Mouse (Mus musculus): Measurements from ENCODE around the gene Mybbp1a.

Gene Mybbp1a

DNA sequence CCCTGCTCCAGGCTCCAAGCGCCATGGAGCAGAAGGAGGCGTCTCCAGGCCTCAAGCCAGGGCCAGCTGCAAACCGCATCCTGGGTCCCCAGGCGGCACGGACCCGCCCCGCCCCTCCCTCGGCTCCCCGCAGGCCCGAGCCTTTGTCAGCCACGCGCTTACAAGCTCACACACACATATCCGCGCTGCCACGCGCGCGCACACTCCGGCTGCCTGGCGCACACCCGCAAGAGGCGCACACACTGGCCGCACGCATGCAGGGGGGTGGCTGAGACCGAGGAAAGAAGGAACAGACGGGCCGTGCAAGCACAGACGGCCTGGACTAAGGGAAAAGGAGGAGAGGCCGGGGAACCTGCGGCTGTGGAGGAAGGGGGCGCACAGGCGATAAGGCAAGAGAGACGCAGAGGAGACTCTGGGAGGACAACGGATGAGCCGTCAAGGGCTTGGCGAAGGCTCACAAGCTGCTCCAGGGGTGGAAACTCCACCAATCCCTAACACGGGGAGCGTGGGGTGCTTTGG, 47.7 kb downstream of the Mybbp1a start:
- in situ Hi-C loops (cut with MboI; ENCODE audit: low pct_unique_long_range_greater_than_20kb in 1 of 2, low sequenced_read_pairs in 2 of 2, unreplicated experiment in 1 of 2): no loop called here

DNA sequence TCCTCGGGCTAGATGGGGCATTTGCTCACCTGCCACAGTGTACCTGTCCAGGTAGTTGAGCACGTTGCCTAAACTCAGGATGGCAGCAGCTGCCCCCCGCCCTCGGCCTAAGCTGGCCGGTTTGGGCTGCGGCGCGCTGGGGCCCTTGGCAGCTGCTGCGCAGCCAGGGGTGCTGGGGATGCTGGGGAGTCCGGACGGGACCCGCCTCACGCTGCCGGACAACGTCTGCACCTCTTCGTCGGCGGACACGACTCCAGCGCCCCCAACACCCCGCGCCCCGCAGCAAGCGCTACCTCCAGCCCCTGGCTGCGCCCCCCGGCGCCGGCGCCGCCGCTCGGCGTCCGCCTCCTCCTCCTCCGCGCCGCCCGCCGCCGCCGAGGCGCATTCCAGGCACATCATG, 48.2 kb downstream of the Mybbp1a start:
- in situ Hi-C loops (cut with MboI; ENCODE audit: low pct_unique_long_range_greater_than_20kb in 1 of 2, low sequenced_read_pairs in 2 of 2, unreplicated experiment in 1 of 2): no loop called here

DNA sequence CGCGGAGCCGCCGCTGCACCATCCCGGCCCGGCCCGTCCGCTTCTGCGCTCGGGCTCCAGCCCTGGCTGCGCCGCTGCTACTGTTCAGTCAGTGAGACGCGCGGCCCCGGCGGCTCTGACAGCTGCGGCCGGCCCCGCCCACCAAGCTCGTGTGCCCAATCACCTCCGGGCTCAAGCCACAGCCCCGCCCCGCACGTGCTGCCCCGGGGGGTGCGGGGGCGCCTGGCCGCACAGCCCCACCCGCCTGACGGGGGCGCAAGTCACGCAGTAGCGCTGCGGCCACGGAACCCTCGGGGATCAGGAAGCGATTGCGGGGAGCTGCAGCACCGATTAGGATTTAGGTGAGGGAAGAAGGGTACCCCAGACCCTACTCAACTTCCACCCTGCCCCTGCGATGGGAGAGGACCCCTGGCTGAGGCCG, 48.7 kb downstream of the Mybbp1a start, which contains the start of gene Spns2:
Gene Spns2 (minus strand): TSS at position 24 of the 421 bp plus-strand sequence.
- in situ Hi-C loops (cut with MboI; ENCODE audit: low pct_unique_long_range_greater_than_20kb in 1 of 2, low sequenced_read_pairs in 2 of 2, unreplicated experiment in 1 of 2): no loop called here

DNA sequence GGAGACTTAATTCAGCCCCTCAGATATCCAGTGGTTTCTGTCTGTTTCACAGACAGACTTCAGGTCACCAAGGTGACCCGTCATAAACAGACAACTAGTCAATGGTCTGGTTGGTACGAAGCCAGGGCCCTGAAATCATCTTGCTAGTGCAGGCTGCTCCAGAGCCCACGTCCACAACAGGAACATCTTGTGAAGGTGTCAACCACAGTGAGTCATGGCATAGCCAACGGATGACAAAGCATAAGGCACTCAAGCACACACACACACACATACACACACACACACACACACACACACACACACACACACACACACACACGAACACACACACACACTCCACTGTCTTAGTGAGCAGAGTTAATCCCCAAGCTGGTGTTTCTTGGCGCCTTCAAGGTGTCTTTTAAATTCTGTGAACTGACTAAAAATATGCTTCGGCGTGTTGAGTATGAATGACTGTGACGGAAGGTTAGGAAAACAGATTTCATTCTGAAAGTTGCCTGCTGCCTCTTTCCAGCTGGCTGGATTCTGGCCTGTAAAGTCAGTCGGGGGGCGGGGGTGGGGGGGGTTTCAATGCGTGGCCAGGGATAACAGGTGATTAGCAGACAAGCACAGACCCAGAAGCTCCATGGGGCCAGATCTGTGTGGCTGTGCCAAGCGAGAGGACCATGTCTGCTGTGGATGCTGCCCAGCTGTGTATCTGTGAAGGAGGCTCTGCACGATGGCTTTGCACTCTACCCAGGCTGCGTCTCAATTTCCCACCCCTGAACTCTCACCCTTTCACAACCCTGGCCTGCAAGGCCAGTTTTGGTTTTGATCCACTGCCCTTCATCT, 50.2 kb downstream of the Mybbp1a start:
- in situ Hi-C loops (cut with MboI; ENCODE audit: low pct_unique_long_range_greater_than_20kb in 1 of 2, low sequenced_read_pairs in 2 of 2, unreplicated experiment in 1 of 2): no loop called here

DNA sequence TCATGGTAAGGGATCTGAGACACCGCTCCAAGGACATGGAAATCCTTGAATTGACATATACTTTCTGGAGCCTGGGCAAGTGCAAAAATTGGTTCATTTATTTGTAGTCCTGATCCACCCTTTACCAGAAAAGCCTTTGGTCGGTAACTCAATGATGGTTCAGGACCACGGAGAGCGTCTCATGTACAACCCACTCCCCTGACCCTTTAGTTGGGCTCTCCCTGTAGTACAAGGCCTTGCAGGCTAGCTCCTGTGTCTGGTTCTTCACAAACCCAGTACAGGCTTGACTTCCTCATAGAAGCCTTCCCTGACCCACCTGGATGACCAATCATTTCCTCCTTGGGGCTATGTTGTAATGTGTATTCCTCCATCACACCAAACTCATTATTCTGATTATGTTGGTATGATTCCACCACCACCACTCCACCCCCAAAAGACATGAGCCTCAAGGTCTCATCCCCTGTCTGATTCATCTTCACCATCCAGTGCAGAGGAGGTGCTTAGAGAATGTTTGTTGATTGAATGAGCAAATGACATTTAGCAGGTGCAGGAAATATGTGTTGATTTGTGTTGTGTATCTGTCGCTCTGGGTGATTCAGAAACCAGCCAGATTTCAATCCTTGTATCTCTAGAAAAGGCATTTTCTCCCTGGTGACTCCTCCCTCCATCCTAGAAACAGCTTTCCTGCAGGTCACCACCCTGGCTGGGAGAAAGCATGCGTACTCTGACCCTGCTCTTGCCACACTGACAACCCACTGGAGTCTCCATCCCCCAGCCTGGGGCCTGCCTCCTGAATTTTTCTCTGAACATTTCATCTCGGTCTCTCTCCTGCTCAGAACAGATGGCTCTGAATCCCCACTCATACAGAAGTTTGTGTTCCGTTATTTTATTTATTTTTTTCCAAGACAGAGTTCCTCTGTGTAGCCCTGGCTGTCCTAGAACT, 53.2 kb downstream of the Mybbp1a start:
- in situ Hi-C loops (cut with MboI; ENCODE audit: low pct_unique_long_range_greater_than_20kb in 1 of 2, low sequenced_read_pairs in 2 of 2, unreplicated experiment in 1 of 2): no loop called here

DNA sequence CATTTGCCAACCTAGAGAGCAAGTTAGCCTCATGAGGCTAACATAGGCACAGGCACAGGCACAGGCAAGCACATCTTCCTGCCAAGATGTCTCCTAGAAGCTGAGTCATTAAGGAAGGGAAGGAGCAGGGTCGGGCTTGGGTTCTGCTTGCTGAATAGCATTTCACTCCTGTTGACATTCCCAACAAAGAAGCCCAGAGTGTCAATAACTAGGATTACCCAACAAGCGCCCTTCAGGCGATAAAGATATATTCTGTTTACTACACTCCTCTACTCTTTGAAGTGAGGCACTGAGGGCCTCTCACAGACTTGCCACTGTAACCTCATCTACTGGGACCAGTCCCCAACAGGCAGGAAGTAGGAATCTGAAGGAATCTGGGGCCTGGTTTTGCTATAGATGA, 54.9 kb downstream of the Mybbp1a start:
- in situ Hi-C loops (cut with MboI; ENCODE audit: low pct_unique_long_range_greater_than_20kb in 1 of 2, low sequenced_read_pairs in 2 of 2, unreplicated experiment in 1 of 2): no loop called here

DNA sequence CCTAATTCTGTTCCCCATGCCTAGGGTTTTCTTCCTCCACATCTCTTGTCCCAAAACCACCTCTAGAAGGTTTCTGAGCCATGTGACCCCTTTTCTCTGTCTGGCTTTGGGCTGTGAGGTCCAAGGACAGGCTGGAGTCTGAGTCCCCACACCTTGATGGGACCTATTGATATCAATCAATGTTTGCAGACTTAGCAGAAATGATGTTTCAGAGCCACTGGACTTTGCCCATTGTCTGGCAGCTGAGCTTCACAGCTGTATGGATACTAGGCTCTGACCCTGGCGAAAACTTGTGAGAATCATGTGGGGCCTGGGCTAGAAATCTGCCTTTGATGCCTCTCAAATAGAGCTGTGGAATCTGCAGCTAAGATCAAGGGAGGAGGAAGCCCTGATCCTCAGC, 55.6 kb downstream of the Mybbp1a start:
- in situ Hi-C loops (cut with MboI; ENCODE audit: low pct_unique_long_range_greater_than_20kb in 1 of 2, low sequenced_read_pairs in 2 of 2, unreplicated experiment in 1 of 2): no loop called here

DNA sequence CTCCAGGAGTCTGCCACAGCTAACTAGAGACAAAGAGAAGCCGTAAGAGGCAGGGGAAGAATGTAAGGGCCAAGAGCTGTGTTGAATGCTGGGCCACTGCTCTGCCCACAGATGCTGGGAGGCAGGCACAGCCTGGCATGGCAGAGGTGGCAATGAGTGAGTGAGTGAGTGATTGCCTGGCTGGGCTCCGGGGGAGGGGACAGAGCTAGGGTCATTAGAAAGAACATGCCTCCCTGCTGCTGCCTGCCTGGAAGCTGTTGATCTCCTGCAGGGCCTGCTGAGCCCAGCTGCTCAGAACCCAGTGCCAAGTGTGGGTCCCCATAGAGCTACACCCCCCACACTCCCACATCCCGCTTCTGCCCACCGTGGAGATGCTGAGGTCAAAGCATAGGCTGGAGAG, 56.2 kb downstream of the Mybbp1a start:
- in situ Hi-C loops (cut with MboI; ENCODE audit: low pct_unique_long_range_greater_than_20kb in 1 of 2, low sequenced_read_pairs in 2 of 2, unreplicated experiment in 1 of 2): no loop called here

DNA sequence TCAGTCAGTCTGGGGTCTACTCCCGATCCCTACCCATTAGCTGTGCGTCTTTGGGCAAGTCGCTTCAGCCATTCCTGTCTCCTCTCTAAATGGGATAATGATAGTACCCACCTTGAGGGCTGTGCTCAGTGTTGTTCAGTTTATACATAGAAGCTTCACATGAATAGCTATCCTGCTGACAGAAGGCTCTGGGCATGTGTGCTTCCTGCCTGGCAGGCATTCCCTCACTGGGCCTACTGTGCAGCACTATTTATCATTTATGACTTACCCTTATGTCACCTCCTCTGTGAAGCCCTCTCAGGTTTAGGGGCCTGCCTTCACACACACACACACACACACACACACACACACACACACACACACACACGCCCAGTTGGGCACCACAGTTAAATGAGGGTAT, 59.0 kb downstream of the Mybbp1a start:
- in situ Hi-C loops (cut with MboI; ENCODE audit: low pct_unique_long_range_greater_than_20kb in 1 of 2, low sequenced_read_pairs in 2 of 2, unreplicated experiment in 1 of 2): no loop called here
